Mouse (Mus musculus) stomach, postnatal 0 days (tissue): ENCODE measurements around the gene Col4a1. TPM values are rescaled to one million over a fixed set of nuclear protein-coding genes. Genes with fewer than 3 reads are reported as not detected.

Source experiments
- ATAC-seq: fragments of 200-750 bp; cut with Nextera tagmentation; 2 replicates; pipeline ENCODE4 v1.8.0; 2017; ENCODE audit not compliant: low FRiP score, low TSS enrichment
- DNase-seq: peaks from one replicate; pipeline ENCODE4 v3.0.0-alpha.2; 2016; ENCODE audit warnings: low spot score
- H3K27ac ChIP-seq: fragments of 300-500 bp; sonication (generic); replicated peaks from 2 replicates; pipeline ENCODE4 v1.5.1; 2014; ENCODE audit warnings: mild to moderate bottlenecking, control low read depth
- H3K27me3 ChIP-seq: fragments of 300-500 bp; sonication (generic); 2 replicates; pipeline ENCODE4 v1.6.1; 2014; ENCODE audit warnings: low read length; ENCODE audit not compliant: control insufficient read depth, insufficient read depth
- H3K36me3 ChIP-seq: fragments of 300-500 bp; sonication (generic); 2 replicates; pipeline ENCODE4 v1.6.1; 2014; ENCODE audit warnings: low read length, mixed read lengths; ENCODE audit not compliant: control insufficient read depth, insufficient read depth
- H3K4me1 ChIP-seq: fragments of 300-500 bp; sonication (generic); replicated peaks from 2 replicates; pipeline ENCODE4 v1.6.1; 2014; ENCODE audit warnings: antibody characterized with exemption; ENCODE audit not compliant: control insufficient read depth, insufficient read depth
- H3K4me2 ChIP-seq: fragments of 300-500 bp; sonication (generic); replicated peaks from 2 replicates; pipeline ENCODE4 v1.6.1; 2014; ENCODE audit warnings: low read depth, mild to moderate bottlenecking, control low read depth, moderate library complexity
- H3K4me3 ChIP-seq: fragments of 300-500 bp; sonication (generic); 2 replicates; pipeline ENCODE4 v1.5.1; 2014; ENCODE audit warnings: low read depth, low read length, control low read depth
- H3K9ac ChIP-seq: fragments of 300-500 bp; sonication (generic); 2 replicates; pipeline ENCODE4 v1.6.1; 2014; ENCODE audit warnings: mild to moderate bottlenecking, low read length, control low read depth, mixed read lengths
- H3K9me3 ChIP-seq: fragments of 300-500 bp; sonication (generic); 2 replicates; pipeline ENCODE4 v1.6.1; 2016; ENCODE audit warnings: low read length; ENCODE audit not compliant: control insufficient read depth
- CTCF ChIP-seq: IDR thresholded peaks from 2 replicates; pipeline ENCODE4 v1.5.1; 2016; ENCODE audit warnings: antibody characterized with exemption, low read depth, mild to moderate bottlenecking, moderate library complexity
- EP300 ChIP-seq: optimal IDR thresholded peaks from 2 replicates; pipeline ENCODE3; 2016; ENCODE audit warnings: antibody characterized with exemption
- WGBS: fragments of 180-500 bp; shearing (Covaris S2); extraction: QIAGEN DNeasy Blood & Tissue Kit; methylation state at CpG from one replicate; pipeline ENCODE4 v1.1.7; 2014; 5-methylcytosine and 5-hydroxymethylcytosine counted together
- polyA plus RNA-seq: library from polyadenylated mRNA; unstranded; fragments of >200 nt; fragmentation: Nextera tagmentation; extraction: Ambion mirVana; gene quantifications from 2 replicates; pipeline ENCODE4 v1.2.1, GENCODE M21; 2015

The Col4a1 gene
- polyA plus RNA-seq, 1 experiment from 2014 or later, result 99.0 TPM

GRCm38 (mm10) chr8:11206509-11206908 lies 106.1 kb downstream of the Col4a1 start:
- Histone ChIP-seq H3K9me3 (no peaks in the 10 kb centered on the region), H3K4me1 (no peaks in the 10 kb centered on the region), H3K9ac (no peak overlapping the region), H3K4me3 (no peak overlapping the region), H3K36me3 (peaks cover 29% of the 10 kb centered on the region), H3K27me3 (no peaks in the 10 kb centered on the region), H3K4me2 (no peak overlapping the region), H3K27ac (no peak overlapping the region)
- no peak for TF ChIP-seq CTCF
- no peak for TF ChIP-seq EP300
- WGBS, result 66% methylated on average over 8 of the region's 8 CpGs
- ATAC-seq (no peak), DNase-seq (no peak)

DNA sequence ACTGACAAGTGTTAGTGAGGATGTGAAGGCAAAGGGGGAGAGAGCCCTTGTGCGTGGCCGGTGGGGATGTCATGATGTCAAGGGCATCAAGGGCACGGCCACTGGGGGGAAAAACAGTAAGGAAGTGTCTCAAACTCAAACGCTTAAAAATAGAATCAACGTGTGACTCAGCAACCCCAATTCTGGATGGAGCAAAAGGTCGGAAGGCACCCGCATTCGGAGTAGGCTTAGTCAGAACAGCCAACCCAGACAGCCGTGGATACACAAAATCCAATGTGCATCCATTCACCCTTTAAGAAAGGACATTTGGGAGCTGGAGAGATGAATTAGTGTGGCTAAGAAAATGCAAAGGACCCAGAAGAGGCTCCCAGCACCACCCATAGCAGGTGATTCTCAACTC lies 107.1 kb downstream of the Col4a1 start:
- 75% methylated on average over 9 of the region's 9 CpGs for WGBS
- H3K4me1 ChIP-seq, result no peaks in the 10 kb centered on the region
- H3K4me3 ChIP-seq, result no peak overlapping the region
- DNase-seq (no peak), ATAC-seq (no peak)
- no peaks in the 10 kb centered on the region for H3K9me3 ChIP-seq
- H3K36me3 ChIP-seq, result peaks cover 26% of the 10 kb centered on the region
- no peak for TF ChIP-seq CTCF
- no peak for TF ChIP-seq EP300
- H3K4me2 ChIP-seq, result no peak overlapping the region
- H3K9ac ChIP-seq, result no peak overlapping the region
- no peaks in the 10 kb centered on the region for H3K27me3 ChIP-seq
- H3K27ac ChIP-seq, result no peak overlapping the region

- H3K4me2 ChIP-seq, result no peak overlapping the region
- WGBS, result 78% methylated on average over 12 of the region's 12 CpGs
- H3K27me3 ChIP-seq, result no peaks in the 10 kb centered on the region
- no peak for TF ChIP-seq CTCF
- no peak for TF ChIP-seq EP300
- no peak overlapping the region for H3K9ac ChIP-seq
- H3K36me3 ChIP-seq, result peaks cover 31% of the 10 kb centered on the region
- no peak overlapping the region for H3K27ac ChIP-seq
- DNase-seq (no peak), ATAC-seq (no peak)
- no peaks in the 10 kb centered on the region for H3K9me3 ChIP-seq
- H3K4me1 ChIP-seq, result no peaks in the 10 kb centered on the region
- H3K4me3 ChIP-seq, result no peak overlapping the region
Measured at GRCm38 (mm10) chr8:11203260-11204110, 109.1 kb downstream of the Col4a1 start.

GRCm38 (mm10) chr8:11198650-11199049 lies 114.0 kb downstream of the Col4a1 start:
- TF ChIP-seq EP300, result no peak
- no peak for TF ChIP-seq CTCF
- Histone ChIP-seq H3K4me1 (no peaks in the 10 kb centered on the region), H3K27ac (no peak overlapping the region), H3K4me3 (no peak overlapping the region), H3K27me3 (no peaks in the 10 kb centered on the region), H3K9ac (no peak overlapping the region), H3K4me2 (no peak overlapping the region), H3K9me3 (no peaks in the 10 kb centered on the region), H3K36me3 (peaks cover 18% of the 10 kb centered on the region)
- ATAC-seq, result no peak
- no peak for DNase-seq
- WGBS, result 65% methylated on average over 7 of the region's 7 CpGs

DNA sequence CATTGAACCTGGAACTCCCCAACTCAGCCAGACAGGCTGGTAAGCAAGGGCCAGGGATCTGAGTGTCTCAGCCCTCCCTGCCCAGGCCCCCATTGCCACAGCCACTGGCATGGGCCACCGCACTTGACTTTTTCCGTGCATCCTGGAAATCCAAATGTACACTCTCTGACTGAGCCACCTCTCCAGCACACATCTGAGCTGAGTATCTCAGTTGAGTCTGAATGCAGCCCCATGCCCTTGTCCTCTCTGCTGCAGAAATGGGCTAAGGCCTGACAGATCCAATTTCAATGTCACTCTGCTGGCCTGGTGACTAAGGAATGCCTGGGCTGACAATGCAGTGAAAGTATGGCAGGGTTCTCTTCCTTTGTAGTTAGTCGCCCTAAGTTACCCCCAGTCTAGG lies 114.6 kb downstream of the Col4a1 start:
- no peak for TF ChIP-seq EP300
- no peak for TF ChIP-seq CTCF
- H3K4me3 ChIP-seq, result no peak overlapping the region
- H3K36me3 ChIP-seq, result peaks cover 16% of the 10 kb centered on the region
- 82% methylated on average over 3 of the region's 3 CpGs for WGBS
- H3K9ac ChIP-seq, result no peak overlapping the region
- ATAC-seq (no peak), DNase-seq (no peak)
- no peak overlapping the region for H3K4me2 ChIP-seq
- no peaks in the 10 kb centered on the region for H3K9me3 ChIP-seq
- H3K4me1 ChIP-seq, result no peaks in the 10 kb centered on the region
- no peak overlapping the region for H3K27ac ChIP-seq
- H3K27me3 ChIP-seq, result no peaks in the 10 kb centered on the region

GRCm38 (mm10) chr8:11197261-11197660 lies 115.4 kb downstream of the Col4a1 start:
- H3K27me3 ChIP-seq, result no peaks in the 10 kb centered on the region
- TF ChIP-seq CTCF (no peak), EP300 (no peak)
- DNase-seq, result no peak
- 88% methylated on average over 11 of the region's 11 CpGs for WGBS
- no peak overlapping the region for H3K4me2 ChIP-seq
- no peak overlapping the region for H3K27ac ChIP-seq
- ATAC-seq, result no peak
- no peaks in the 10 kb centered on the region for H3K9me3 ChIP-seq
- H3K4me1 ChIP-seq, result no peaks in the 10 kb centered on the region
- H3K9ac ChIP-seq, result no peak overlapping the region
- peaks cover 12% of the 10 kb centered on the region; the same call in 1 of the 2 replicates for H3K36me3 ChIP-seq
- H3K4me3 ChIP-seq, result no peak overlapping the region
